Mouse (Mus musculus) G1E (cell line): ENCODE measurements around the gene Enox1.

Experiments
- CTCF ChIP-seq: IDR thresholded peaks from 2 replicates; pipeline ENCODE4 v1.5.1; 2012; ENCODE audit warnings: low read depth, low read length, inconsistent platforms, mixed read lengths
- GATA1 ChIP-seq: IDR thresholded peaks from 2 replicates; pipeline ENCODE4 v1.6.1; 2012; ENCODE audit warnings: borderline replicate concordance, low read length, inconsistent platforms, mixed read lengths
- POLR2AphosphoS5 ChIP-seq: IDR thresholded peaks from 2 replicates; pipeline ENCODE4 v1.6.1; 2012; ENCODE audit warnings: low read depth, low read length, inconsistent platforms; ENCODE audit not compliant: insufficient replicate concordance

DNA sequence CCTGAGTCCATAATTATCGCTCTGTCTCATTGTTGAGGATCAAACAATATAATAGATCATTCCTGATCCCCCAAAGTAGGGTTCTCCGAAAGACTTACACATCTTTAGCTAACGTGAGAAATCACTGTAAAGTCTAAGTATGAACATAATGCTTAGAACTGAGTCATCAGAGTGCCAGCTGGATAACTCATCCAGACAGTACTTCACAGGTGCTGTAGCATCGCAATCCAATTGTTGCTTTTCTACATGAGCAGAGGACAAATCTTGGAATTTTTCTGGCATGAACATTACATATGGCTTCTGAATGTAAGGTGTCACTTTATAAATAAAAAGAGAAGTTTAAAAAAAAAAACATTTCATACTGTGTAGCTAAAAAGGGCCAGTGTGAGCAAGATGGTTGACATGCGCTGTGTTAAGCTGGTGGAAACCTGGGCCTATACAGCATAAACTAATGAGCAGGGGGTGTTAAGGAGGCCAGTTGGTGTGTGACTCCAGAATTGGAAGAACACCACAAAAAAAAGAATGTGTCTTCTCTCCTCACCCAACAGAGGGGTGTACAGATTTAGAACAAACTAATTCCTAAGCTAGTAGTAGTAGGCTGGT is 588.2 kb downstream of the Enox1 start:
- TF ChIP-seq POLR2AphosphoS5 (no peak), CTCF (no peak), GATA1 (no peak)
